Mouse (Mus musculus): Measurements from ENCODE around the gene BC024978. TPM values are rescaled to one million over a fixed set of nuclear protein-coding genes. Genes with fewer than 3 reads are reported as not detected.

The BC024978 gene
- polyA plus RNA-seq (2017; shearing (Covaris generic)): 0.83 TPM

DNA sequence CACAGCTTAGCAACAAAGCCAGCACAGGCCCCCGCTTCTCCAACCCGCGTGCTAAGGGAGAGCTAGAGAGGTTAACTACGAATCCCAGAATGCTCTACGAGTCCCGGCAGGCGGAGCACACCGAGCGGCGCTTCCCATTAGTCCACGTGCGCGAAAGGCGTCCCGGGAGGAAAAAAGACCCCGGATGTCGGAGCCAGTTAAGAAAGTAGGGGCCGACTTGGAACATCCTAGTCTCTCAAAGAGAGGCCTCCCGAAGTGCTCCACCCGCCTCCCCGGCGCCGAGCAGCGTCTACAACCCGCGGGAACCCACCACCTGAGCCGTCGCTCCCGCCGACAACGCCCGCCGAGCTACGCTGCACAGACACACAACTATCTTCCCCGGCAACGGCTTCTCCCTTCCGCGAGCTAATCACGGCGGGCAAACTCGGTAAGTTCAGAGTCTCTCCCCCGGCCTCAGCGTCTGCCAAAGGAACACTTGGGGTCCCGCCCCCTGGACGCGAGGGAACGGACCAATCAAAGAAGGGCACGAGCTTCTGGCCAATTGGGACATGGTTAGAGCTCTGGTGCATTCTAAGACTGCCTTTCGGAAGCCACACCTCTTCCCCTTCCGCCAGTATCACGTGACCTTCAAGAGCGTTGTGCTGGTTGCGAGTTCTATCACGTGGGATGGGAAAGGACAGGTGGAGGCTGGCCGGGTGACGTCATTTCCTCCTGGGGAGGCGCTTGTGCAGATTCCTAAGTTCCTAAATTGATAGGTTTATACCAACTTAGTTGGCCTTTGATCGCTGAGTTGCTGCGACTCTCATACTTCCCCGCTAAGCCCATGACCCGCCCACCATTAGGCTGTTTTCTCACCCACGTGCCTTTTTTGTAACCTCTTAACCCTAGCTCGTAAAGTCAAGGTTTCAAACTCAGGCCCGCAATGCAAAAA, at the start of gene BC024978, which contains the start of gene Snrpa:
TSS of gene BC024978 (plus strand) at position 101 of the 931 bp plus-strand sequence.
TSS of gene Snrpa (minus strand) at position 591 of the 931 bp plus-strand sequence.

DNA sequence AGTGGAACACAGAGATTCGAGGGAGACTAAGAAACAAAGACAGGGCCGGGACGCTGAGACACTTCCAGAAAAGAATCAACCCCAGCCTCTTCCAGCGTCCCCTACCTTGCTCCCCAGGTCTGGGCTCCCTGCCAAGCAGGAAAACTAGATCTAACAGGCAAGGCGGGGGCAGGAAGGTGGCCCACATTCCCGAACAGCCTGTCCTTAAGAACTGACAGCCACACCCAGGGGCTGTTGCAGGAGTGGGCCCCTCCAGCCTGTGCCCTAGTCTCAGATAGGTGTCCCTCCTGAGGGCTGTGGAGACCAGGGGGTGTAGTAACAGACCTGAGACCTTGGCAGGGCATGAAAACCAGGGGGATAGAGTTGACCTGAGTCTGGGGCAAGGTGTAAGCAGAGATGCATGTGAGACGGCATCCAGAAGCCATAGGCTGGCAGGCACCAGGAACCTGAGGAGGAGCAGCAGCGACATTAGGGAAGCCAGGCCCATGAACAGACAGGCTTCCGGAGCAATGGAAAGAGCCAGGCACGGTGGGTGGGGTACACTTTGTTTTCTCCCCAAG, 42.3 kb upstream of the BC024978 start, which contains the start of gene Cyp2t4:
TSS of gene Cyp2t4 (plus strand) at position 510 of the 560 bp plus-strand sequence.

DNA sequence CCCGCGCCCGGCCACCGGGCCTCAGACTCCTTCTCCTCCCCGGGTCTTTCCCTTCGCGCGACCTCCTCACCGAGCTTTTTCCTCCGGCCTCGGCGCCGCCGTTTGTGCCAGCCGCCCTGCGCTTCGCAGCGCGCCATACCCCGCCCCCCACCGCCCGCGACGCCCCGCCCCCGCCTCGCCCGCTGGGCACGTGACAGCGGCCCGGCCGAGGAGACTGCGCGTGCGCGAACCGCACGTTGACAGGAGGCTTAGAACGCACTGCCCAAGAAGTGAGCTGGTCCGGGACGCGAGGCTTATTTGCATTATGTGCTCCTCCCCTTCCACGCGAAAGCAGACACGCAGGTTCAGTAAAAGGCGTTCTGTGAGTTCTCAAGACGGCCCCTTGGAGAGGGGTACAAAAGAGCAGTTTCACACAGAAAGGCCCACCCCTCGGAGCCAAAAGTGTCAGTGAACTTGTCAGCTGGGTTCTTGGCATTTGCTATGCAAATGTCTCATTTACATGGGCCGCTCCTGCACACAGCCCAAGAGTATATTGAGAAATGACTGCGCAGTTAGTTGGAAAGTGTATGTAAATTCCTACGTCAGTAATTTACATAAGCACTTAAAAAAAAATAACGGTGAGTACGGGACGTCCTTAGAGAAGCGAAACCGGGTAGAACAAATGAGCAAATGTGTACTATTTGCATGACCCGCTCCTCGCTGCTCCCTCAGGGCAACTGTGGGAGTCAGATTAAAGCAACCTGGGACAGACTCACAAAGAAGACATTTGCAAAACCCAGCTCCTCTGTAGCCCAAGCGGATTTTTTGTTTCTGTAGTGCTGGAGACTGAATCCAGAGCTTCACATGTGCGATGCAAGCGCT, 28.7 kb upstream of the BC024978 start, which contains the start of gene Egln2:
TSS of gene Egln2 (minus strand) at position 189 of the 861 bp plus-strand sequence.

DNA sequence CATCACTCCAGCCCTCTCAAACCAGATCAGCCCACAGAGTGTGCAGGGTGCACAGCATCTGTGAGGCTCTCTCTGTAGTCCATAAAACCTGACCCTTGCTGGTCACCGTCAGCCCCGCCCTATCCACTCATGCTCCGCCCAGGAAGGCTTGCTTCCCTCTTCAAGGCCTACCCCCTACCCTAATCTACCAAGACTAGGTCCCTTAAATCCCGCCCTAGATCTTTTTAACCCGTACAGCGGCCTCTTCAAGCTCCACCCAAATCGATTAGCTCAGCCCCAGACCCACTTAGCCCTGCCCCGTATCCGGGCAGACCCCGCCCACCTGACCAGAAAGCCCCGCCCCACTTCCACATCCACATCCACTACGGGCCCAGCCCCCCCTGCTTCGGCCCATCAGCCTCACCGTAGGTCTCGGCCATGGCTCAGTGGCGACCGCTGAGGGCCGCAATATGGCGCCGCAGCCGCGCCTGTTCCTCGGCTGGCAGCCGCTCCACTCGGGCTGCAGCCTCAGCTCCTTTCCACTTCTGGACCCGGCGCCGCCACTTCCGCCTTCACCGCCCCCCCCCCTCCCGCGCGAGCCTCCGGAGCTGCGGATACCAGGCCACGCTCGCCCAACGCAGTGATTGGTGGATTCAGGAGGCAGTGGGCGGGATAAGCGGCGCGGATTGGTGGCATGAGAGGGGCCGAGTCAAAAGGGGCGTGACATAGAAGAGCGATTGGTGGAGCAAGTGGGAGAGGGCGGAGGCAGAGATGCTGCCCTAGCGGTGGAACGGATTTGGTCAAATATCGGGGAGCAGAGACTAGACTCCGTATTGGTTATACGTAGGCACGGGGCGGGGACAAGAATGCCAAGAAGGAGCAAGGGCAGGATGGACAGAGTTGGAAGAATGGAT, 17.0 kb upstream of the BC024978 start, which contains the start of gene Rab4b:
TSS of gene Rab4b (minus strand) at position 573 of the 893 bp plus-strand sequence.

DNA sequence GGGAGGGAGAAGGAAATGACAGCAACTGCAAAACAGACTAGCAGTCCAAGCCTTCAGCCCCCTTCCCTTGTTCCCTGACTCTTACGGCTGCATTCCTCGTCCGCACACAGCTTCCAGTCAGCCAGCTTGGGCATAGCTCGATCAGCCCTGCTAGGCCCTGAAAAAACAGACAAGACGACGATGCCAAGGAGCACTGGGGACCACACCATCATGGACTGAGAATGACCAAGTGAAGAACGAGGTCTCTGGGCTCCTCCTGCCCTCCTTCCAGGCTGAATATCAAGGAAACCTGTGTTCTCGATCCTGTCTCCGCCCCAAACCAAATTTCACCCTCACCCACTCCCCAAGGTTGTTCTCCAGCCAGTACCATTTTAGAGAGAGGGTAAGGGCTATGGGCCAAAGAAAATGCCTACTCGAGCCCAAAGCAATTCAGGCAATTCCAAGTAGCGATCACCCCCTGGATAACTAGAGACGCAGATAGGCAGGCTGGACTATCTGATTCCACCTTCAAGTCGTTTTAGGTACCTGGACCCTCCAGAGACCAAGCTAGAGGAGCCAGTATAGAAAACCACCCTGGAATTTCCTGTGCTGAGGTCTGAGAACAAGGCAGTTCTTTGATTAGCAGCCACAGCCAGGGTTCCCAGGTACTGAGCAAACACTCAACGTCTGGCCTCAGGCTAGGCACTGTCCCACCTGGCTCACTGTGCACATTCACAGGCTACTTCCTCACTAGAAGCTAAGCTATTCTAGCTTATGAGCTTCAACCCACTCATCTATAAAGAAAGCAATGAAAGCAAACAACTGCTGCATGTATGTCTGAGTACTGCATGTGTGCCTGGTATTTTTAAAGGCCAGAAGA, 14.5 kb upstream of the BC024978 start, which contains the start of the genes Gm21983 and Mia:
TSS of gene Gm21983 (minus strand) at position 250 of the 859 bp plus-strand sequence.
TSS of gene Mia (minus strand) at position 321 of the 859 bp plus-strand sequence.

DNA sequence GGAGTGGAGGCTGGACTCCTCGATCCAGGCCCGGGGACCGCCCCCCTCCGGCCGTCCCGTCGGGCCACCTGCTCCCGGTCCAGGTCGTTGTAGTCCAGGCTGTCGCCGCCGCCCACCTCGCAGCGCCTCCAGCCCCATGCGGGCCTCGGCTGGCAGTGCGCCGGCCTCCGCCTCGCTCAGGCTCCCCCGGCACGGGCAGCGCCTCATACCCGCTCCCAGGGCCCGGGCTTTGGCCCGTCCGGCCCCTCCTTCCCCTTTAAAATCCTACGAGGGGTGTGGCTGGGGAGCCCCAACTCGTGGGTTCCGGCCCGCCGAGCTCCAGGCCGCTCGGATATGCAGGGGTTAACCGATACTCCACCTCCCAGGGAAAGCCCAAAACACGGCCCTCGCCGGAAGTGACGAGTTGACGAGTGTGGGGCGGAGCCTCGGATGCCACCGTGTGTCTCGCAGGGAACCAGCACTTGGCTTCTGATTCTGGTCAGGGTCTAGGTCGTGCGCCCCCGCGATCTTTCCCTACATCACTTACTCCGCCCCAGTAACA, 32.8 kb downstream of the BC024978 start, which contains the start of gene Itpkc:
TSS of gene Itpkc (minus strand) at position 381 of the 541 bp plus-strand sequence.

DNA sequence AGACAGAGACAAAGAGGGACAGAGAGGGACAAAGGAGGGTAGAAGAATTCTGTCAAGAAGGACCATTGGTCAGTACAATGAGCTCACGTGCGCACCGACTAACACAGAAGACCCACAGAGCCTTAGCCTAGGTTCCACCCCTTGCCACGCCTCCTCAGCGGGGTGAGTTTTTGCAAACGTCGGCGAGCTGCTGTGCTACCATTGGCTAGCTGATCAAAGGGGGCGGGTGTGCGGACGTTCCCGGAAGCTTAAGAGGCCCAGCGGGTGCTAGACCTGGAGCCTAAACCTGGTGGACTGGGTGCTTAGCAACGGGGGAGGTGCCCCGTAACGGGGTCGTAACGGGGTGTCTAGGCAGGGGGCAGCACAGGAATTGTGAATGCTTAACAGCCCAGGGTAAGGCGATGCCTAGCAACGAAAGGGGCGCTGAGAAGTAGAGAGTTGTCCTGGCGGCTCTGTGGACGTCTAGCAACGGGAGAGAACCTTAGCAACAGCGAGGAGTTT, 37.2 kb downstream of the BC024978 start, which contains the start of gene Coq8b:
TSS of gene Coq8b (plus strand) at position 243 of the 501 bp plus-strand sequence.

DNA sequence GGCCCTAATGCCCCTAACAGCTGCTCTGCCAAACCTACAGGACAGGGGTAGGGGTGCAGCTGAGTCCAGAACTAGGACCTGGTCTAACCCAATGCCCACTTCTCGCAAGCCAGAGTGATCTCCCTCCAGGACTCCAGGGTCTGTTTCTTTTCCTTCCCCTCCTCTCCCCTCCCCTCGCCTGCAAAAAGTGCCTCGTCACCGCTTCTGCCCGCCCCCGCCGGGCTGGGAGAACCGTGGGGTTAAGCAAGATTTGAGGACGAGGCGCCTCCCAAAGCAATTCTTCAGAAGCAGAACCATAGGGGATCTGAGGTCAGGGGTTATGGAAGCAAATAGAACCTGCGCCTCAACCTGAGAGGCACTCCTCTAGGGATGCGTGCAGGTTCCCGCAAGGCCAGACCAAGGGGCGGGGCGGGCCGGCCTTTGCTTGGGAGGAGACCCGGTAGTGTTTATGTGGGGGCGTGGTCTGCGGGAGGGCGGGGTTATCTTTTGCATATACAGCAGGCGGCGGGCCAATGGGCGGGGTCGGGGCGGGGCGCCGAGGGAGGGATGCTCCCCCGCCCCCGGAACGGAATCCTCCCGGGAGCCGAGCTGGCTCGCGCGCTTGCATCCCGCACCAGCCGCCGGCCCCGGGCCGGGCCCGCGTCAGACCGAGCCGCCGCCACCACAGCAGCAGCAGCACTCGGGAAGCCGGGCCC, 62.8 kb downstream of the BC024978 start, which contains the start of gene Numbl:
TSS of gene Numbl (plus strand) at position 229 of the 695 bp plus-strand sequence.

Other genes with a start within 250 kb of the BC024978 start
- gene Cyp2a12, start 166.7 kb upstream of the BC024978 start, polyA plus RNA-seq (2017; shearing (Covaris generic)): not detected
- not detected for gene Cyp2f2, start 75.9 kb upstream of the BC024978 start, polyA plus RNA-seq (2017; shearing (Covaris generic))
- not detected for gene Cyp2t4, start 42.1 kb upstream of the BC024978 start, polyA plus RNA-seq (2017; shearing (Covaris generic))
- gene Egln2, start 29.0 kb upstream of the BC024978 start, polyA plus RNA-seq (2017; shearing (Covaris generic)): 68.6 TPM
- gene Rab4b, start 16.9 kb upstream of the BC024978 start, polyA plus RNA-seq (2017; shearing (Covaris generic)): 140 TPM
- not detected for gene Gm21983, start 14.7 kb upstream of the BC024978 start, polyA plus RNA-seq (2017; shearing (Covaris generic))
- gene Mia, start 14.6 kb upstream of the BC024978 start, polyA plus RNA-seq (2017; shearing (Covaris generic)): 1.6 TPM
- 61.7 TPM for gene Snrpa, start 490 bp downstream of the BC024978 start, polyA plus RNA-seq (2017; shearing (Covaris generic))
- 12.6 TPM for gene Itpkc, start 32.9 kb downstream of the BC024978 start, polyA plus RNA-seq (2017; shearing (Covaris generic))
- gene Coq8b, start 37.2 kb downstream of the BC024978 start, polyA plus RNA-seq (2017; shearing (Covaris generic)): 17.6 TPM
- gene Numbl, start 62.7 kb downstream of the BC024978 start, polyA plus RNA-seq (2017; shearing (Covaris generic)): 0.91 TPM
- gene Ltbp4, start 141.9 kb downstream of the BC024978 start, polyA plus RNA-seq (2017; shearing (Covaris generic)): not detected
- gene Shkbp1, start 160.2 kb downstream of the BC024978 start, polyA plus RNA-seq (2017; shearing (Covaris generic)): 48.4 TPM
- gene Gm20479, start 161.6 kb downstream of the BC024978 start, polyA plus RNA-seq (2017; shearing (Covaris generic)): not detected